Mouse (Mus musculus) heart, adult 2 months (tissue): ENCODE measurements around the gene Ugt1a6a.

ENCODE experiments used
- CTCF ChIP-seq: fragments of 200-600 bp; IDR thresholded peaks from 2 replicates; pipeline ENCODE4 v1.8.1; 2022; ENCODE audit warnings: antibody characterized with exemption, mild to moderate bottlenecking, moderate library complexity
- EP300 ChIP-seq: fragments of 200-500 bp; IDR thresholded peaks from 2 replicates; pipeline ENCODE4 v1.6.1; 2011; ENCODE audit warnings: low read depth, low read length, control low read depth; ENCODE audit not compliant: insufficient read depth

GRCm38 (mm10) chr1:88213061-88213460, 78.5 kb downstream of the Ugt1a6a start:
- TF ChIP-seq CTCF = no peak
- no peak for TF ChIP-seq EP300
